Mouse (Mus musculus) E14TG2a.4 (cell line): ENCODE results near the gene Acads.

Source experiments
- CTCF ChIP-seq: conservative IDR thresholded peaks from 2 replicates; pipeline ENCODE4 v1.5.1; 2014; ENCODE audit warnings: low read length
- POU5F1 ChIP-seq: IDR thresholded peaks from 2 replicates; pipeline ENCODE4 v1.6.1; 2014; ENCODE audit warnings: low read length, borderline replicate concordance

- TF ChIP-seq CTCF (no peak), POU5F1 (no peak)
Measured at GRCm38 (mm10) chr5:115118961-115119570, at the start of gene Acads.
